Mouse (Mus musculus) liver (tissue): Measurements from ENCODE around the gene Fn3krp.

Experiments used
- DNase-seq: peaks from one replicate; pipeline ENCODE4 v3.0.0-alpha.2; 2020; ENCODE audit warnings: mixed read lengths

The Fn3krp gene

GRCm38 (mm10) chr11:121420830-121421552 lies at the start of gene Fn3krp:
Gene Fn3krp, plus strand, starts transcription at chr11:121421401.
- DNase-seq = peak; percentile 100

- DNase-seq = no peak
These were observed 47.9 kb upstream of the Fn3krp start for GRCm38 (mm10) chr11:121373305-121373704.

- no peak for DNase-seq
These were observed 42.6 kb upstream of the Fn3krp start for GRCm38 (mm10) chr11:121378644-121379043.

- no peak for DNase-seq
These were observed 40.9 kb upstream of the Fn3krp start for GRCm38 (mm10) chr11:121380294-121380693.

- DNase-seq = peak; percentile 95
These were observed 33.2 kb upstream of the Fn3krp start, which contains the start of gene Rab40b for GRCm38 (mm10) chr11:121387750-121388553. Gene Rab40b, minus strand, starts transcription at chr11:121388251.

- DNase-seq = no peak
These were observed 32.7 kb upstream of the Fn3krp start for GRCm38 (mm10) chr11:121388554-121388945.

- DNase-seq = no peak
These were observed 30.4 kb upstream of the Fn3krp start for GRCm38 (mm10) chr11:121390793-121391192.

- no peak for DNase-seq
These were observed 28.8 kb upstream of the Fn3krp start for GRCm38 (mm10) chr11:121392405-121392804.

- no peak for DNase-seq
These were observed 13.6 kb upstream of the Fn3krp start for GRCm38 (mm10) chr11:121407366-121408155.

- DNase-seq = no peak
These were observed 6.4 kb upstream of the Fn3krp start for GRCm38 (mm10) chr11:121414762-121415161.

GRCm38 (mm10) chr11:121415351-121415750 lies 5.8 kb upstream of the Fn3krp start:
- DNase-seq = no peak

GRCm38 (mm10) chr11:121417971-121418370 lies 3.2 kb upstream of the Fn3krp start:
- no peak for DNase-seq

- no peak for DNase-seq
These were observed 2.3 kb upstream of the Fn3krp start for GRCm38 (mm10) chr11:121418932-121419331.

- no peak for DNase-seq
These were observed 822 bp upstream of the Fn3krp start for GRCm38 (mm10) chr11:121420379-121420778.

GRCm38 (mm10) chr11:121421553-121422173 lies 462 bp downstream of the Fn3krp start:
- DNase-seq = peak; percentile 60

- DNase-seq = peak; percentile 83
These were observed 12.2 kb downstream of the Fn3krp start for GRCm38 (mm10) chr11:121433397-121433796.

- peak; percentile 95 for DNase-seq
These were observed 13.3 kb downstream of the Fn3krp start, which contains the start of gene Fn3k for GRCm38 (mm10) chr11:121434156-121435155. Gene Fn3k, plus strand, starts transcription at chr11:121434913.

GRCm38 (mm10) chr11:121437236-121437635 lies 16.0 kb downstream of the Fn3krp start:
- peak; percentile 61 for DNase-seq

GRCm38 (mm10) chr11:121439686-121440292 lies 18.6 kb downstream of the Fn3krp start:
- DNase-seq = peak; percentile 62

GRCm38 (mm10) chr11:121441653-121442052 lies 20.5 kb downstream of the Fn3krp start:
- DNase-seq = no peak

- no peak for DNase-seq
These were observed 20.9 kb downstream of the Fn3krp start for GRCm38 (mm10) chr11:121442076-121442475.
